Mouse (Mus musculus) midbrain, embryonic 11.5 days (tissue): Measurements from ENCODE around the gene Nacc2. TPM values are rescaled to one million over a fixed set of nuclear protein-coding genes. Genes with fewer than 3 reads are reported as not detected.

Source experiments
- ATAC-seq: fragments of 200-750 bp; cut with Nextera tagmentation; 2 replicates; pipeline ENCODE4 v1.8.0; 2017; ENCODE audit warnings: moderate TSS enrichment, moderate library complexity; ENCODE audit not compliant: low FRiP score
- DNase-seq: peaks from one replicate; pipeline ENCODE4 v3.0.0; 2015; ENCODE audit warnings: low spot score; ENCODE audit errors: missing footprints
- H3K27ac ChIP-seq: fragments of 300-500 bp; sonication (generic); 2 replicates; pipeline ENCODE4 v1.5.1; 2014; ENCODE audit warnings: low read depth, low read length
- H3K27me3 ChIP-seq: fragments of 300-500 bp; sonication (generic); 2 replicates; pipeline ENCODE4 v1.6.1; 2014; ENCODE audit warnings: mild to moderate bottlenecking, low read length, moderate library complexity, mixed read lengths; ENCODE audit not compliant: control insufficient read depth, insufficient read depth
- H3K36me3 ChIP-seq: fragments of 300-500 bp; sonication (generic); 2 replicates; pipeline ENCODE4 v1.6.1; 2014; ENCODE audit warnings: mild to moderate bottlenecking, low read length, moderate library complexity, mixed read lengths; ENCODE audit not compliant: control insufficient read depth, insufficient read depth
- H3K4me1 ChIP-seq: fragments of 300-500 bp; sonication (generic); 2 replicates; pipeline ENCODE4 v1.6.1; 2014; ENCODE audit warnings: low read length; ENCODE audit not compliant: control insufficient read depth, insufficient read depth
- H3K4me2 ChIP-seq: fragments of 300-500 bp; sonication (generic); 2 replicates; pipeline ENCODE4 v1.6.1; 2014; ENCODE audit warnings: mild to moderate bottlenecking, moderate library complexity
- H3K4me3 ChIP-seq: fragments of 300-500 bp; sonication (generic); 2 replicates; pipeline ENCODE4 v1.5.1; 2014; ENCODE audit warnings: low read depth, low read length
- H3K9ac ChIP-seq: fragments of 300-500 bp; sonication (generic); 2 replicates; pipeline ENCODE4 v1.6.1; 2014; ENCODE audit warnings: low read length
- H3K9me3 ChIP-seq: fragments of 300-500 bp; sonication (generic); 2 replicates; pipeline ENCODE4 v1.6.1; 2016; ENCODE audit warnings: low read length; ENCODE audit not compliant: control insufficient read depth
- WGBS: fragments of 180-500 bp; shearing (Covaris S2); extraction: QIAGEN DNeasy Blood & Tissue Kit; methylation state at CpG from one replicate; pipeline ENCODE4 v1.1.7; 2014; 5-methylcytosine and 5-hydroxymethylcytosine counted together
- polyA plus RNA-seq: library from polyadenylated mRNA; unstranded; fragments of >200 nt; fragmentation: Nextera tagmentation; extraction: Ambion mirVana; gene quantifications from 2 replicates; pipeline ENCODE4 v1.2.1, GENCODE M21; 2014

The Nacc2 gene
- polyA plus RNA-seq, 1 experiment from 2014 or later, result 4.0 TPM

DNA sequence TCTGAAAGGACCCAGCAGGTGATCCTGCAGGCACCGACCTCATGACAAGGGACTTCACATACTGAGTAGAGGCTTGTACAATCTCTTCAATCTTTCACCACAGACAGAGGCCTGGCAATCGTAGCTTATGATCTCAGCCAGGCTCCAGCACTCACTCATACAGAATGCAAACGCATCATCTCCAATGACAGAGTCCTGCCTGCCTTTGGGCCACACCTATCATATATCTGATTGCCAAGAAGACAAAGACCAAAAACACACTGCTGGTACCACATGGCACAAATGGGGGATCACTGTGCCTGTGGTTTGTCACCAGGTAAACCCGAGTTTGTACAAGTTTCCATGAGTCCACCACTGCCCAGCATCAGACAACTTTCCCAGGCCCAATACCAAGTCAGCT lies 105.7 kb downstream of the Nacc2 start:
- Histone ChIP-seq H3K27me3 (no peaks in the 10 kb centered on the region), H3K4me3 (no peak overlapping the region), H3K9me3 (no peaks in the 10 kb centered on the region), H3K4me1 (peaks cover 12% of the 10 kb centered on the region), H3K36me3 (no peaks in the 10 kb centered on the region), H3K9ac (no peak overlapping the region), H3K4me2 (no peak overlapping the region), H3K27ac (no peak overlapping the region)
- no peak for DNase-seq
- no peak for ATAC-seq
- WGBS, result 82% methylated on average over 4 of the region's 4 CpGs

DNA sequence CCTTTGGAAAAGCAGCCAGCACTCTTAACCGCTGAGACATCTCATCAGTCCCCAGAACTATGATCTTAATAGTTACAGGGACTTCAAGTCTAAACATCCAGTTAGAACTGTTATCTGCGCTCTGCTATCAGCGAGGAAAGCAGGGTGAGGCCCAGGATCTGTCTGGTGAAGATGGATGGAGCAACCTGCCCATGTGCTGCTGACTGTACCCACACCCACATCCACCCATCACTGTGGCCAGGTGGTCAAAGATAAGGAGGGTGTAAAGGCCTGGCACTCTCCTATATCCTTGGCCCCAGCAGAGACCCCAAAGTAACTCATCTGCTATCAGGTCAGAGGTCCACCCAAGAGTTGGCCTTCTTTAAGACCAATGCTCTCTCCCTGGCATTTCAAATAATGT lies 109.3 kb downstream of the Nacc2 start:
- peaks cover 7% of the 10 kb centered on the region for H3K36me3 ChIP-seq
- no peaks in the 10 kb centered on the region for H3K9me3 ChIP-seq
- 96% methylated on average over 3 of the region's 3 CpGs for WGBS
- ATAC-seq, result no peak
- no peak for DNase-seq
- H3K9ac ChIP-seq, result no peak overlapping the region
- no peaks in the 10 kb centered on the region for H3K27me3 ChIP-seq
- no peak overlapping the region for H3K4me3 ChIP-seq
- H3K27ac ChIP-seq, result no peak overlapping the region
- no peak overlapping the region for H3K4me2 ChIP-seq
- H3K4me1 ChIP-seq, result no peaks in the 10 kb centered on the region

- peaks cover 9% of the 10 kb centered on the region for H3K36me3 ChIP-seq
- ATAC-seq (no peak), DNase-seq (no peak)
- H3K4me2 ChIP-seq, result no peak overlapping the region
- no peak overlapping the region for H3K4me3 ChIP-seq
- 67% methylated on average over 1 of the region's 1 CpGs for WGBS
- no peak overlapping the region for H3K27ac ChIP-seq
- no peaks in the 10 kb centered on the region for H3K9me3 ChIP-seq
- no peaks in the 10 kb centered on the region for H3K27me3 ChIP-seq
- no peaks in the 10 kb centered on the region for H3K4me1 ChIP-seq
- H3K9ac ChIP-seq, result no peak overlapping the region
Observed at GRCm38 (mm10) chr2:26011420-26011819, 111.6 kb downstream of the Nacc2 start.

Other genes with a start within 250 kb of the Nacc2 start
- 34.4 and 46.8 TPM in 2 replicates for gene Camsap1, start 139.9 kb downstream of the Nacc2 start, polyA plus RNA-seq
- gene Ubac1, start 101.5 kb downstream of the Nacc2 start, polyA plus RNA-seq, result 96.1 and 101 TPM in 2 replicates
- 0.10 and 0.30 TPM in 2 replicates for gene Lhx3, start 85.1 kb upstream of the Nacc2 start, polyA plus RNA-seq
- gene Qsox2, start 114.3 kb upstream of the Nacc2 start, polyA plus RNA-seq, result 18.2 and 18.4 TPM in 2 replicates
- gene Ccdc187, start 171.3 kb upstream of the Nacc2 start, polyA plus RNA-seq, result 0.05 and 0.10 TPM in 2 replicates
- gene Gpsm1, start 192.3 kb upstream of the Nacc2 start, polyA plus RNA-seq, result 46.2 and 53.3 TPM in 2 replicates
- gene Dnlz, start 228.9 kb upstream of the Nacc2 start, polyA plus RNA-seq, result 29.5 and 35.0 TPM in 2 replicates
- gene Card9, start 237.7 kb upstream of the Nacc2 start, polyA plus RNA-seq, result 0.99 and 1.1 TPM in 2 replicates